Mouse (Mus musculus) testis, postnatal 14 days (tissue): ENCODE data around the gene Pdia3.
A peak's percentile ranks its signal among the peaks of the same experiment; 100 is the strongest.
"Not testable (repeated sequence)": the region's sequence is repeated elsewhere in the genome, so short reads cannot be mapped to it uniquely, and the experiment has no call there.

Source experiments
- DNase-seq: peaks from one replicate; pipeline ENCODE4 v3.0.0; 2021; ENCODE audit warnings: low spot score

Gene Pdia3

DNA sequence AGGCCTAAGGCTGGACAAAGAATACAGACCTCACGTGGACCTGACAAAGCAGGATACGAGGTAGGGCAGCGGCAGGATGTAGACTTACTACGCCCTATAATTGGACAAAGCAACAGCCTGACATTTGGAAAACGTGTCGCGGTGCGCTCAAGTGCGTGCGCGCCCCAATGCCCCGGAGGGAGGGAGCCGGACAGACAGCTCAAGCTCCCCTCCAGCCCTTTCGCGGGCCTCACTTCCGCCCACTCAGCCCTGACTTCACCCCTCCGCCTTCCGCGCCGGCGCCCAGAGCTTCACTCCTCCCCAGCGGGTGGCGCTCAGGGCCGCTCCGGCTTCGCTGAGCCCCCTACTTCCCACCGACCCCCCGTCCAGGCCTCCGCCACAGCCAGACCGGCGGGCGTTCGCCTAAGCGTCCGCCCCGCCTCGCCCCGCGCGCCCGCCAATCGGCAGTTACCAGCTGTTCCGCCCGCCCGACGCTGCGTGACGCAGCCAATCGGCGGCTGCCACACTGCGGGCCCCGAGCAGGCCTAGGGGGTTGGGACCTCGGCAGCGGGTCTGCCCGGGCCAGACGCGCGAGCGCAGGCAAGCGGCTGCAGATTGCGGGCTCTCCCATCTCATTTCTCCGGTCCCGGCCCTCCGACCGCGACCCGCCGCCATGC is at the start of gene Pdia3, which contains the start of gene Catsper2:
Gene Pdia3, plus strand, starts transcription at position 389 of the 656 bp plus-strand sequence.
Gene Catsper2, minus strand, starts transcription at position 406 of the 656 bp plus-strand sequence.
- peak; percentile 97 for DNase-seq

DNA sequence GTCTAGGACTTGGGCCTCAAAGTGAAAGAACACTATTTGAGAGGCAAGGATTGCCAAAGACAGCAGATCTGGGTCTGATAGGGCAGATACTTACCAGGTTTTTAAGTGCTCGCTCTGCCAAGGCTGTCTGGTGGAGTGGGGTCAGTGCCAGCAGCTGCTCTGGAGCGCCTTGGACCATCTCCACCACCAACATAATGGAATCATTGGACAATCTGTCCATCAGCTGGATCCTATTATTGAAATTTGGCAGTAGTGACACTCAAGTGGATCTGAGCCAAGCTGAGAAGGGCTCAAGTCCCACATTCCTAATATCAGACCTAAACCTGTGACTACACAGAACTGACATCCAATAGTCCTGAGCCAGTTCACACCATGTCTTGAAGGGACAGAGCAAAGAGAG is 44.7 kb upstream of the Pdia3 start:
- no peak for DNase-seq

DNA sequence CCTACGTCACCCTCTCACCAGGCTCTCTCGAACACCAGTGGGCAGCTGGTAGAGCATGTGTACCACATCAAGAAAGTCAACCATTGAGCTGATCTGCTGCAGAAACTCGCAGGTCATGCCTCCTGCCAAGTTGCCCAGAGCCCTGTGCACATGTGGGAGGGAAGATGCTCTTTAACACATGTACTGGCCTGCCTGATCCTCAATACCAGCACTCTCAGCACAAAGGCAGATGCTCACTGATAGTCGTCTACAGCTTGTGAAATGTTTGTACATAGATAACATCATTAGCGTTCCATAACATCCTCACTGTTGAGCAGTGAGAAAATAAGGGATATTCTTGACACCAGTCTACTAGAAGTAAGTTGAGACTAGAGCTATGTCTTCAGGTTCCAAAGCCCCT is 42.7 kb upstream of the Pdia3 start:
- DNase-seq: no peak

GRCm38 (mm10) chr2:121372266-121372665 is 41.3 kb upstream of the Pdia3 start:
- DNase-seq: no peak

DNA sequence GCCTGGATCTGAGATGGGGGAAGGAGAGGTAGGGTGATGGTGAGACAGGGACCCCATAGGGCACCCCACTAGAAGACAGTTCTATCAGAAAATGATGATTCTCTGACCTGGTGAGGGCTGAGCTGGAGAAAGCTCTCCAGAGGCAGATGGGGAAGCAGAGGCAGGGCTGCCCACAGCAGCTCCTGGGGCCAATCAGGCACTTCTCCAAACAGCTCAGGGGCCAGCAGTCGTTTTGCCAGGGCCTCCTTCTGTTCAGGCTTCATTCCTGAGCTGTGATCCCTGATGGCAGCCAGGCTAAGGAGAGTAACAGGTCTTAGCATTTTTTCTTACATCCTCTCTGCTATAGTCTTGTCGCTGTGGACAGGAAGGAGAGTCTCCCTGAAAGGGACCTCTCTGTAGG is 38.8 kb upstream of the Pdia3 start:
- no peak for DNase-seq

GRCm38 (mm10) chr2:121386961-121387575 is 26.5 kb upstream of the Pdia3 start, which contains the start of gene Strc:
Strc (minus strand) TSS chr2:121387168.
- DNase-seq: not testable (repeated sequence)

DNA sequence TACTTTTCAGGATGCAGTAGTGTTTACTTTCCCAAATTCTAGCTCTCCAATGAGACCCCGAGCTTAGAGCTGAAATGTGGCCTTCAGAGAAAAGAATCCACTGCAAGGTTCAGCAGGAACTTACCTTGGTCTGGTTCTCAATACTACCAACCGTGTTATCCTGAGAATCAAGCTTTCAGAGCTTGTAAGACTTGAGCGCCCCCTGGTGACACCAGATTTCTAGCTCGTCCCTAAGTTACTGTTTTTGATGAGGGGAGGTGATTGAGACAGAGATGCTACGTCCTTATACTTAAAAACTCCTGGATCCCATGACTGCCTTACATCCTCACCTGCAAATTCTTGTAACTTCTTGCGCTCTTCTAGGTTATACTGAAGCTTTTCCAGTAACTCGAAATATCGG is 17.0 kb upstream of the Pdia3 start:
- DNase-seq: peak; percentile 36

GRCm38 (mm10) chr2:121403296-121403695 is 10.3 kb upstream of the Pdia3 start:
- DNase-seq: no peak

GRCm38 (mm10) chr2:121408160-121408559 is 5.4 kb upstream of the Pdia3 start:
- no peak for DNase-seq

GRCm38 (mm10) chr2:121412843-121413386 is 660 bp upstream of the Pdia3 start:
- peak; percentile 42 for DNase-seq

DNA sequence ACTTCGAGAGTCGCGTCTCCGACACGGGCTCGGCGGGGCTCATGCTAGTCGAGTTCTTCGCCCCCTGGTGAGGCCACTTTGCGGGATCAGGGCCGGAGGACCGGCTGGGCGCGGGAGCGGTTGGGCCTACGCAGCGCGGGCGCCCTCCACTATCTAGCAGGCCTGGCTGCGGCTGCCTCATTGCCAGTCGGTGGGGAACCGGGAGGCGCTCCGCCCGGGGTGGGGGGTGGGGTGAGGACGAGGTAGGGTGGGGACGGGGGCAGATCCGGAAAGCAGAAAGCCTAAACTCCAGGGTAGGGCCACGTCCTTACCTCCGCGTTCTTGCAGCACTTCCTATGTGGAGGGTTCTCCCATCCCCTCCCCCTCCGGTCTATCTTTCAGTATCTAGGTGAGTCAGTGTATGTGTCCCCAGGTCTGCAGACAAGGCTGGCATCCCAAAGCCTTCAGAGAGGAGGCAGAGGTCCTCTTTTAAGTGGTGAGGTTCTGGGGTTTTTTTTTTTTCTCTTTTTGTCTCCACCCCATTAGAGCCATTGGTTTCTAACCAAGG is 637 bp downstream of the Pdia3 start:
- no peak for DNase-seq

GRCm38 (mm10) chr2:121415103-121415502 is 1.5 kb downstream of the Pdia3 start:
- DNase-seq: no peak

- DNase-seq: no peak
Observed at GRCm38 (mm10) chr2:121415591-121415990, 2.0 kb downstream of the Pdia3 start.

DNA sequence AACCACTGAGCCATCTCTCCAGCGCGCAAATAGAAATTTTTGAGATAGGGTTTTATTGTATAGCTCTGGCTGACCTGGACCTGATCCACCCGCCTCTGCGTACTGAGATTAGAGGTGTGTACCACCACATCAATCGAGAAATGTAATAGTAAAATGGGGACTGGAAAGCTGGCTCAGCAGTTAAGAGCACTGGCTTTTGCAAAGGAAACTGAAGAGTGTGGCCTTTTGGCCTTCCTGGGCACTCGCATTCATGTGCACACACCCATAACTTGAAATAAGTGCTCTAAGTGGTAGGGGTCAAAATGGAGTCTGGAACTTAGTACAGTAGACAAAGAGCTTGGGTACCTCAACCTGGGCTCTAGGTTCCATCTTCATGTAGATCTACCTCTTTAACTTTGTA is 2.8 kb downstream of the Pdia3 start:
- DNase-seq: no peak

DNA sequence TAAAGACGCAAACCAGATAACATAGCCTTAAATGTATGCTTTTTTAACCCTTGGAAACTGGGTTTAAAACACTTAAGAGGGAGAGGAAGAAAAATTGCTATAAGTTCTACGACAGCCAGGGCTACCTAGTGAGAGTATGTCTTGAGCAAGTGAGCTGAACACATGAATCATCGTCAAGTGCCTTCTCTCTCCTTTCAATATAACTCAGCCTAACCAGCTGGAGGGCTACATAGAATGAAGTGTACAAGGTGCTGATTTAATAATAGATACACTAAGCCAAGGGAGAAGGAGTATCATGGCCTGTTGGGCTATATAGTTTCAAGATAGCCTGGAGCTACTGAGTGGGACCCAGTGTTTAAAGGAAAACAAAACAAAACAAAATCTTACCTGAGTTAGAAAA is 4.9 kb downstream of the Pdia3 start:
- no peak for DNase-seq

DNA sequence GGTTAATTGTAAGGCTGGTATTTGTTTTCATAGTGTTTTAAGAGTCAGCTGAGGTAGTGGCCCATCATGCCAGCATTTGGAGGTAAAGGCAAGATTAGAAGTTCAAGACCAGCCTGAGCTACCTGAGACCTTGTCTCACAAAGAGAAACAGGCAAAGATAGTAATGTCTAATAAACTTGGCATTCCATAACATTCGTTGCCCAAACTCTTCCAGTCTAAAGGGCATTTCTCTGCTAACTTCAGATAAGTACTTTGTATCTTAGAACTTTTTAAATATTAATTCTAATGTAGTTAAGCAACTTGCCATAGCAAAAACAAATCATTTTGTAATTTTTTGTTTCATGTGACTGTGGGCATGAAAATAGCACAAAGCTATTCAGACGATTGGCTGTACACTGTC is 9.6 kb downstream of the Pdia3 start:
- DNase-seq: no peak

GRCm38 (mm10) chr2:121425890-121426289 is 12.3 kb downstream of the Pdia3 start:
- DNase-seq: no peak

DNA sequence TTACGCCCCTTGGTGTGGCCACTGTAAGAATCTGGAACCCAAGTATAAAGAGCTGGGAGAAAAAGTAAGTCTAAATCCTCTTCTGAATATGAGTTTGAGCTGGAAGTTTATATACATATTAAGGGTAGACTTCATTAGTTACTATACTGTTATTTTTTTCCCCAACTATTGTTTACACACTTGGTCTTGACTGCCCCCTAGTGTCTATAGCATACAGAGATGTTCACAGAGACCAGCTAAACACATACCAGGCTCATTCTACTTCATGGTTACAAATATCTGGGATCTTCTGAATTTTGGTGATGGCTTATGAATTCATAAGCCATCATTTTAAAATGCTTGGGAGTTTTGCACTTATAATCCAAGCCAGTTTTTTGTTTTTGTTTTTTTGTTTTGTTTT is 21.3 kb downstream of the Pdia3 start:
- no peak for DNase-seq

GRCm38 (mm10) chr2:121439746-121440145 is 26.2 kb downstream of the Pdia3 start:
- DNase-seq: no peak

DNA sequence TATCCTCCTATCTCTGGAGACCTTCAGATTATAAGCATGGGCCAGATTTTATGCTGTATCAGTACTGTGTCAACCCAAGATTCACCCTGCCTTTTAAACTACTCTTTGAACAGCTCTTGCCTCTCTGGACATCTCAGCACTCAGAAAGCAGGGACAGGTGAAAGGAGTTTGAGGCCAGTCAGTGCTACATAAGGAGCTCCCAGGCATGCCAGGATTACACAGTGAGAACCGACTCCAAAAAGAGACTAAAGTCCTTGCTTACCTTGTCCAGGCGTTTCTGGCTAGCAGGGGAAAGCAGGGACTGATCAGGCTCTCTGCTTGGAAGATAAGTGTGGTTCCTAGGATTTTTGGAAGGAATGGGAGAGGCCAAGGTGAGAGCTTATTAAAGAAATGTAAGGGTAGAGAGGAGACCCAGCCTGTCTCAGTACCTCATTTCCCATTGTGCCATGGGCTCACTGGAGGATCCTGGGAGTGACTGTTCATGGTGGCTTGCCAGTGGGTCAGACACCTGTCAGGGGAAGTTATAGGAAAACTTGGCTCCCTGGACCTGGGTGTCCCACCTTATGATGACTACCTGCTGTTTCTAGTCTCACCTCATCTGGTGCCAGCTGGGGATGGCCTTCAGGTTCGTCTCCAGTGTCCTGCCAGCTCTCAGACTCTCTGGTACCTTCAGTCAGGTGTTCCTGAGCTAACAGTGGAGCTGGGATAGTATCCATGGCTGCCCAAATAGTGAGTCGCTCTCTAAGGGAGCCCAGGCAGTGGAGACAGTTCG is 27.4 kb downstream of the Pdia3 start:
- no peak for DNase-seq

- peak; percentile 59 for DNase-seq
Observed at GRCm38 (mm10) chr2:121441800-121442199, 28.2 kb downstream of the Pdia3 start.
